Mouse (Mus musculus) lung, adult 2 months (tissue): Measurements from ENCODE around the gene 2210011C24Rik.

Source experiments
- CTCF ChIP-seq: fragments of 200-500 bp; IDR thresholded peaks from 2 replicates; pipeline ENCODE4 v1.5.1; 2011; ENCODE audit warnings: mild to moderate bottlenecking, low read length, control low read depth; ENCODE audit not compliant: insufficient read depth
- POLR2A ChIP-seq: fragments of 200-500 bp; IDR thresholded peaks from 2 replicates; pipeline ENCODE4 v1.6.1; 2011; ENCODE audit warnings: low read depth, mild to moderate bottlenecking, control low read depth, low read length, borderline replicate concordance; ENCODE audit errors: extremely low read depth

DNA sequence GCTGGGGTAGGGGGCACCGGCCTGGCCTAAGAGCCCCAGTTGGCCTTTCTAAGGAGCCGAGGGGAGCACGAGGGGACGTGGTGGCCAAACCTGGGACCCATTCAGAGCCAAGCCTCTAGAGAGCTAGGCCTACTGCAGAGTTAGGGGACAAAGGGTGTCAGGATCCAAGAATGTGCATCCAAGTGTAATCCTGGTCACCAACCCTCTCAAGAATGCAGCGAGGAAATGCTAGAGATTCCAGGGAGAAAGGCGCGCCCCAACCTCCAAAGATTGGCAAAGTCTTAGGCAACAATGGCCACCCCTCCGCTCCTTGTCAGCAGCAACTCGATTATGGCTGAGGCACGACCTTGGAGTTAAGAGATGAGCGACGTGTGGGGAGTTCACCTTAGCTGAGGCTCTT lies 9.6 kb upstream of the 2210011C24Rik start:
- TF ChIP-seq CTCF (no peak), POLR2A (no peak)
